Mouse (Mus musculus) ovary, postnatal 14 days (tissue): ENCODE measurements around the gene Tesmin.
A peak's percentile ranks its signal among the peaks of the same experiment; 100 is the strongest.

Experiments
- DNase-seq: peaks from one replicate; pipeline ENCODE4 v3.0.0; 2022; ENCODE audit warnings: low spot score

Gene Tesmin

GRCm38 (mm10) chr19:3441092-3441491, 52.4 kb downstream of the Tesmin start:
- DNase-seq, result no peak

GRCm38 (mm10) chr19:3447348-3447747, 58.7 kb downstream of the Tesmin start:
- no peak for DNase-seq

- DNase-seq, result no peak
These were observed 60.6 kb downstream of the Tesmin start for GRCm38 (mm10) chr19:3449248-3449647.

GRCm38 (mm10) chr19:3450714-3451113, 62.1 kb downstream of the Tesmin start:
- DNase-seq, result no peak

GRCm38 (mm10) chr19:3451170-3451569, 62.5 kb downstream of the Tesmin start:
- DNase-seq, result peak; percentile 71

- DNase-seq, result no peak
These were observed 63.0 kb downstream of the Tesmin start for GRCm38 (mm10) chr19:3451649-3452048.
